Mouse (Mus musculus) liver, embryonic 14.5 days (tissue): ENCODE results near the gene Mks1. TPM values are rescaled to one million over a fixed set of nuclear protein-coding genes. Genes with fewer than 3 reads are reported as not detected.
"Not testable (repeated sequence)": the region's sequence is repeated elsewhere in the genome, so short reads cannot be mapped to it uniquely, and the experiment has no call there.

ENCODE experiments used
- ATAC-seq: fragments of 200-750 bp; cut with Nextera tagmentation; 2 replicates; pipeline ENCODE4 v1.8.0; 2017; ENCODE audit warnings: moderate number of reproducible peaks, mild to moderate bottlenecking, moderate library complexity; ENCODE audit not compliant: insufficient read depth
- DNase-seq, 3 experiments: peaks; one replicate each; pipeline ENCODE4 v3.0.0-alpha.2; 2012 to 2013; ENCODE audit warnings: low read depth in 3 of 3, low spot score in 3 of 3
- H3K27ac ChIP-seq: fragments of 300-500 bp; sonication (generic); 2 replicates; pipeline ENCODE4 v1.5.1; 2014; ENCODE audit warnings: moderate library complexity, mild to moderate bottlenecking, control low read depth, inconsistent platforms
- H3K27me3 ChIP-seq: fragments of 300-500 bp; sonication (generic); 2 replicates; pipeline ENCODE4 v1.6.1; 2014; ENCODE audit warnings: mild to moderate bottlenecking, low read length, moderate library complexity; ENCODE audit not compliant: control insufficient read depth, insufficient read depth
- H3K36me3 ChIP-seq: fragments of 300-500 bp; sonication (generic); replicated peaks from 2 replicates; pipeline ENCODE4 v1.6.1; 2014; ENCODE audit warnings: low read depth; ENCODE audit not compliant: control insufficient read depth, insufficient read depth
- H3K4me1 ChIP-seq, 2 experiments: fragments of 200-500 bp in 1 of 2; fragments of 300-500 bp in 1 of 2; sonication (generic) in 1 of 2; replicated peaks; 2 replicates each; pipeline ENCODE4 v1.6.1; 2012 to 2014; ENCODE audit warnings: antibody characterized with exemption in 1 of 2, inconsistent platforms in 1 of 2, low read length in 1 of 2; ENCODE audit not compliant: control insufficient read depth in 2 of 2, insufficient read depth in 2 of 2
- H3K4me2 ChIP-seq: fragments of 300-500 bp; sonication (generic); 2 replicates; pipeline ENCODE4 v1.6.1; 2014; ENCODE audit warnings: low read depth, mild to moderate bottlenecking, control low read depth, moderate library complexity
- H3K4me3 ChIP-seq, 2 experiments: fragments of 200-500 bp in 1 of 2; fragments of 300-500 bp in 1 of 2; sonication (generic) in 1 of 2; 2 replicates each; pipeline ENCODE4 v1.5.1; 2012 to 2014; ENCODE audit warnings: low read depth in 2 of 2, low read length in 2 of 2, mild to moderate bottlenecking in 2 of 2, control low read depth in 1 of 2, inconsistent platforms in 1 of 2, moderate library complexity in 1 of 2; ENCODE audit not compliant: insufficient read depth in 1 of 2
- H3K9ac ChIP-seq: fragments of 300-500 bp; sonication (generic); replicated peaks from 2 replicates; pipeline ENCODE4 v1.6.1; 2014; ENCODE audit warnings: mild to moderate bottlenecking, control low read depth, moderate library complexity
- H3K9me3 ChIP-seq: fragments of 300-500 bp; sonication (generic); 2 replicates; pipeline ENCODE4 v1.6.1; 2016; ENCODE audit warnings: low read length, mixed read lengths; ENCODE audit not compliant: control insufficient read depth
- CTCF ChIP-seq: IDR thresholded peaks from 2 replicates; pipeline ENCODE4 v1.5.1; 2016; ENCODE audit warnings: antibody characterized with exemption, low read depth, control low read depth
- EP300 ChIP-seq: IDR thresholded peaks from 2 replicates; pipeline ENCODE4 v1.6.1; 2016; ENCODE audit warnings: antibody characterized with exemption, low read depth
- WGBS: fragments of 180-500 bp; shearing (Covaris S2); extraction: QIAGEN DNeasy Blood & Tissue Kit; methylation state at CpG from one replicate; pipeline ENCODE4 v1.1.7; 2014; ENCODE audit not compliant: insufficient replicate concordance; 5-methylcytosine and 5-hydroxymethylcytosine counted together
- polyA plus RNA-seq, 2 experiments: library from polyadenylated mRNA; depleted of rRNA in 1 of 2; stranded (reverse) in 1 of 2; unstranded in 1 of 2; fragments of >200 nt; fragmentation: Nextera tagmentation in 1 of 2; extraction: Ambion mirVana in 1 of 2; gene quantifications; 2 replicates each; pipeline versions ENCODE4 v1.2.1 to v1.2.3; 2012 to 2014

The Mks1 gene
- polyA plus RNA-seq, 2 experiments, result 0.71 to 2.3 TPM

- no peak for DNase-seq
- no peak for ATAC-seq
- no peak overlapping the region for H3K9ac ChIP-seq
- WGBS, result 63% methylated on average over 7 of the region's 7 CpGs
- peaks cover 4 to 6% of the 10 kb centered on the region in 2 experiments; a peak in 3 of 4 replicates for H3K4me1 ChIP-seq
- no peaks in the 10 kb centered on the region for H3K36me3 ChIP-seq
- no peaks in the 10 kb centered on the region for H3K27me3 ChIP-seq
- no peak overlapping the region for H3K27ac ChIP-seq
- H3K9me3 ChIP-seq, result no peaks in the 10 kb centered on the region
- no peak overlapping the region for H3K4me3 ChIP-seq
- TF ChIP-seq CTCF (no peak), EP300 (no peak)
- no peak overlapping the region for H3K4me2 ChIP-seq
These were observed 1.5 kb downstream of the Mks1 start for GRCm38 (mm10) chr11:87854550-87854949.

GRCm38 (mm10) chr11:87859273-87859672, 6.3 kb downstream of the Mks1 start:
- WGBS, result 69% methylated on average over 11 of the region's 11 CpGs
- ATAC-seq (no peak), DNase-seq (no peak)
- no peaks in the 10 kb centered on the region for H3K4me1 ChIP-seq
- H3K9ac ChIP-seq, result no peak overlapping the region
- no peak overlapping the region for H3K27ac ChIP-seq
- no peaks in the 10 kb centered on the region for H3K36me3 ChIP-seq
- H3K27me3 ChIP-seq, result no peaks in the 10 kb centered on the region
- H3K4me2 ChIP-seq, result no peak overlapping the region
- no peaks in the 10 kb centered on the region for H3K9me3 ChIP-seq
- H3K4me3 ChIP-seq, result no peak overlapping the region
- no peak for TF ChIP-seq EP300
- no peak for TF ChIP-seq CTCF

GRCm38 (mm10) chr11:87860426-87860825, 7.4 kb downstream of the Mks1 start:
- H3K27me3 ChIP-seq, result no peaks in the 10 kb centered on the region
- H3K9me3 ChIP-seq, result no peaks in the 10 kb centered on the region
- H3K36me3 ChIP-seq, result no peaks in the 10 kb centered on the region
- TF ChIP-seq EP300, result no peak
- no peak for TF ChIP-seq CTCF
- DNase-seq, result no peak
- H3K4me3 ChIP-seq, result no peak overlapping the region
- H3K9ac ChIP-seq, result no peak overlapping the region
- WGBS, result 68% methylated on average over 9 of the region's 9 CpGs
- no peaks in the 10 kb centered on the region for H3K4me1 ChIP-seq
- H3K27ac ChIP-seq, result no peak overlapping the region
- no peak overlapping the region for H3K4me2 ChIP-seq
- no peak for ATAC-seq

GRCm38 (mm10) chr11:87862805-87863204, 9.8 kb downstream of the Mks1 start:
- ATAC-seq, result no peak
- no peak overlapping the region for H3K4me2 ChIP-seq
- TF ChIP-seq CTCF, result no peak
- TF ChIP-seq EP300, result no peak
- no peak overlapping the region for H3K27ac ChIP-seq
- no peak overlapping the region for H3K4me3 ChIP-seq
- H3K9me3 ChIP-seq, result no peaks in the 10 kb centered on the region
- H3K27me3 ChIP-seq, result no peaks in the 10 kb centered on the region
- H3K4me1 ChIP-seq, result no peaks in the 10 kb centered on the region
- no peak overlapping the region for H3K9ac ChIP-seq
- WGBS, result 72% methylated on average over 13 of the region's 13 CpGs
- DNase-seq, result no peak
- no peaks in the 10 kb centered on the region for H3K36me3 ChIP-seq

- 32% methylated on average over 1 of the region's 2 CpGs for WGBS
- not testable (repeated sequence) for H3K27me3 ChIP-seq, H3K4me3 ChIP-seq, H3K36me3 ChIP-seq, H3K4me1 ChIP-seq, ATAC-seq, H3K27ac ChIP-seq, H3K4me2 ChIP-seq, H3K9me3 ChIP-seq, DNase-seq, H3K9ac ChIP-seq
- TF ChIP-seq CTCF, result peak; percentile 13; the same call in 1 of the 2 replicates
These were observed 13.9 kb downstream of the Mks1 start for GRCm38 (mm10) chr11:87866891-87867290.
